Mouse (Mus musculus) liver, embryonic 11.5 days (tissue): ENCODE data around the gene Myom1. TPM values are rescaled to one million over a fixed set of nuclear protein-coding genes. Genes with fewer than 3 reads are reported as not detected.

Experiments used
- ATAC-seq: fragments of 200-750 bp; cut with Nextera tagmentation; replicated peaks from 2 replicates; pipeline ENCODE4 v1.8.0; 2017; ENCODE audit warnings: moderate number of reproducible peaks, mild to moderate bottlenecking, moderate TSS enrichment, moderate library complexity; ENCODE audit not compliant: low FRiP score
- DNase-seq: peaks from one replicate; pipeline ENCODE4 v3.0.0-alpha.2; 2017; ENCODE audit warnings: low spot score
- H3K27ac ChIP-seq: fragments of 300-500 bp; sonication (generic); 2 replicates; pipeline ENCODE4 v1.5.1; 2014; ENCODE audit warnings: mild to moderate bottlenecking, low read depth, low read length, control low read depth
- H3K27me3 ChIP-seq: fragments of 300-500 bp; sonication (generic); replicated peaks from 2 replicates; pipeline ENCODE4 v1.6.1; 2014; ENCODE audit warnings: low read length, mixed read lengths; ENCODE audit not compliant: control insufficient read depth, insufficient read depth
- H3K36me3 ChIP-seq: fragments of 300-500 bp; sonication (generic); 2 replicates; pipeline ENCODE4 v1.6.1; 2014; ENCODE audit warnings: mild to moderate bottlenecking, low read length, moderate library complexity, mixed read lengths; ENCODE audit not compliant: control insufficient read depth, insufficient read depth
- H3K4me1 ChIP-seq: fragments of 300-500 bp; sonication (generic); replicated peaks from 2 replicates; pipeline ENCODE4 v1.6.1; 2014; ENCODE audit warnings: low read length, mixed read lengths; ENCODE audit not compliant: control insufficient read depth, insufficient read depth
- H3K4me2 ChIP-seq: fragments of 300-500 bp; sonication (generic); 2 replicates; pipeline ENCODE4 v1.6.1; 2014; ENCODE audit warnings: mild to moderate bottlenecking, control low read depth, moderate library complexity
- H3K4me3 ChIP-seq: fragments of 300-500 bp; sonication (generic); 2 replicates; pipeline ENCODE4 v1.5.1; 2014; ENCODE audit warnings: low read depth, low read length, control low read depth
- H3K9ac ChIP-seq: fragments of 300-500 bp; sonication (generic); 2 replicates; pipeline ENCODE4 v1.6.1; 2014; ENCODE audit warnings: low read depth, low read length, control low read depth
- H3K9me3 ChIP-seq: fragments of 300-500 bp; sonication (generic); 2 replicates; pipeline ENCODE4 v1.6.1; 2016; ENCODE audit warnings: low read length, inconsistent platforms, mixed read lengths; ENCODE audit not compliant: control insufficient read depth
- WGBS: fragments of 180-500 bp; shearing (Covaris S2); extraction: QIAGEN DNeasy Blood & Tissue Kit; methylation state at CpG from one replicate; pipeline ENCODE4 v1.1.7; 2014; 5-methylcytosine and 5-hydroxymethylcytosine counted together
- polyA plus RNA-seq: library from polyadenylated mRNA; unstranded; fragments of >200 nt; fragmentation: Nextera tagmentation; extraction: Ambion mirVana; gene quantifications from 2 replicates; pipeline ENCODE4 v1.2.1, GENCODE M21; 2014

Gene Myom1
- polyA plus RNA-seq, 1 experiment from 2014 or later: 7.3 TPM

DNA sequence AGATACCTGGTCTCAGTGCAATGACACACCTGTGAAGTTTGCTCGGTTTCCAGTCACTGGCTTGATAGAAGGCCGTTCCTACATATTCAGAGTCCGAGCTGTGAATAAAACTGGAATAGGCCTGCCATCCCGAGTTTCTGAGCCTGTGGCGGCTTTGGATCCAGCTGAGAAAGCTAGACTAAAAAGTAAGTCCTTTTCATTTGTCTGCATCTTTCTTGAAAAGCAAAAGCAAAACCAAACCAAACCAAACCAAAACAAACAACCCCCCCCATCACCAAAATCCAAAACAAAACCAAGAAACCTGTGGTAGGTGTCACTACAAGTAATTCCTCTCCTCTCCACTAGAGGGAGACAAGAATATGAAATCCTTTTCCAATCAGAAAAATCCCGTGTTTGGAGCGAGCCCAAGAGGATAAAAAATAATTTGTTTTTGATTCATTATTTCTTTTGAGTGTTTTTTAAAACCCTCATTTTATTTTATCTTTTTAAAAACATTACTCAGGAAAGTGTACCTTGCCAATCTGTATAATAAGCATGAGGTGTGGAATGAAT lies 62.1 kb downstream of the Myom1 start:
- ATAC-seq (no peak), DNase-seq (peak; percentile 28)
- Histone ChIP-seq H3K27me3 (no peaks in the 10 kb centered on the region), H3K4me1 (no peaks in the 10 kb centered on the region), H3K36me3 (no peaks in the 10 kb centered on the region), H3K4me2 (no peak overlapping the region), H3K9me3 (no peaks in the 10 kb centered on the region), H3K27ac (no peak overlapping the region), H3K9ac (no peak overlapping the region), H3K4me3 (no peak overlapping the region)
- WGBS: 64% methylated on average over 7 of the region's 7 CpGs

DNA sequence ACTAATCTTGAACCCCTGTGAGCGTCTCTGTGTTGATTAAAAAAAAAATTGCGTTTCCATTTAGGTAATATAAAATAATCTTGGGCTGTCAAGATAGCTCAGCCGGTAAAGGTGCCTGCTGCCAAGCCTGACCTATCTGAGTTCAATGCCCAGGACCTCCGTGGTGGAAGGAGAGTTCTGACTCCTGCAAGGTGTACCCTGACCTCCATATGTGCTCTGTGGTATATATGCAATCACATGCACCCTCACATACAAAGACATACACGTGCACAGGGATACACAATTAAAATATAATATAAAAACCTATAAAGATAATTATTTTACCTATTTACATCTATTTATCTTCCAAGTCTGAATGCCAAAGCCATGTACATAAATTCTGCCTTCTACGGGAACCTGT lies 62.7 kb downstream of the Myom1 start:
- no peak overlapping the region for H3K9ac ChIP-seq
- peak; percentile 25 for DNase-seq
- no peaks in the 10 kb centered on the region for H3K36me3 ChIP-seq
- ATAC-seq: no peak
- no peaks in the 10 kb centered on the region for H3K27me3 ChIP-seq
- no peak overlapping the region for H3K4me2 ChIP-seq
- H3K9me3 ChIP-seq: no peaks in the 10 kb centered on the region
- H3K27ac ChIP-seq: no peak overlapping the region
- H3K4me1 ChIP-seq: no peaks in the 10 kb centered on the region
- WGBS: 76% methylated on average over 6 of the region's 6 CpGs
- no peak overlapping the region for H3K4me3 ChIP-seq

- no peak overlapping the region for H3K27ac ChIP-seq
- no peak for ATAC-seq
- no peak for DNase-seq
- no peaks in the 10 kb centered on the region for H3K27me3 ChIP-seq
- H3K4me3 ChIP-seq: no peak overlapping the region
- no peaks in the 10 kb centered on the region for H3K4me1 ChIP-seq
- no peak overlapping the region for H3K4me2 ChIP-seq
- H3K9me3 ChIP-seq: no peaks in the 10 kb centered on the region
- no peaks in the 10 kb centered on the region for H3K36me3 ChIP-seq
- 78% methylated on average over 9 of the region's 9 CpGs for WGBS
- H3K9ac ChIP-seq: no peak overlapping the region
These were observed 66.7 kb downstream of the Myom1 start for GRCm38 (mm10) chr17:71069176-71069575.

DNA sequence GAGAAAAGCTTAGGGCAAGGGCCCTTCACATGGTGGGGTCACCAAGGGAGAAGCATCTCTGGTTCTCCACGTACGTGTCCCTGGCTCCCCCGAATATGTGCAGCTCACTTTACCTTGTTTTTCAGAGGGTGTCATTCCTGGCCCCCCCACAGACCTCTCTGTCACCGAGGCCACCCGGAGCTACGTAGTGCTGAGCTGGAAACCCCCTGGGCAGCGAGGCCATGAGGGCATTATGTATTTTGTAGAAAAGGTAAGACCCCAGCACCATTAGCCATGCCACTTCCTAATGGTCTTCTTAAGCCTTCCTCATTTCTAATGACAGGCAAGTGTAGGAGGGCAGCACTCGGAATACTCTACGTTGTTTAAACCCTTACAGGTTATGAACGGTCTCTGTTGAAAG lies 69.5 kb downstream of the Myom1 start:
- WGBS: 87% methylated on average over 10 of the region's 10 CpGs
- Histone ChIP-seq H3K27ac (no peak overlapping the region), H3K27me3 (no peaks in the 10 kb centered on the region), H3K36me3 (no peaks in the 10 kb centered on the region; the same call in 1 of the 2 replicates), H3K4me1 (no peaks in the 10 kb centered on the region), H3K4me3 (no peak overlapping the region), H3K4me2 (no peak overlapping the region), H3K9ac (no peak overlapping the region), H3K9me3 (no peaks in the 10 kb centered on the region)
- ATAC-seq (no peak), DNase-seq (no peak)

DNA sequence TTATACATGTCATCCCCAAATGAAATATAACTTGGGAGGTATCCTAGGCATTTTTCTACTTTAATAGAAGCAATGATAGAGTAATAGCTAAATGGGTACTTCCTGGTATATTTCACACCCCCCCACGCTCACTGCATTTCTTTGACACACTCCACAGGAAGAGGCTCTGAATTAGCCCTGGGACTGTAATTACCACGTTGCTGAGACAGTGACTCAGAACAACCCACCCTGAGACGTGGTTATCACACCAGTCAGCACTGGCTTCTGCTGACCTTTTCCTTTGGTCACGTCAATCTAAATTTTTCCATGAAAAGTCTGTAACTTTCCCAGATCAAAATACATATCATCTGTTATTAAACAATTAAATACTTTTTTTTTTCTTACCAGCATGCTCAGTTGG lies 72.0 kb downstream of the Myom1 start:
- no peak overlapping the region for H3K4me3 ChIP-seq
- 54% methylated on average over 4 of the region's 4 CpGs for WGBS
- H3K27ac ChIP-seq: no peak overlapping the region
- no peak for DNase-seq
- no peak overlapping the region for H3K4me2 ChIP-seq
- ATAC-seq: no peak
- H3K27me3 ChIP-seq: no peaks in the 10 kb centered on the region
- no peaks in the 10 kb centered on the region for H3K4me1 ChIP-seq
- no peak overlapping the region for H3K9ac ChIP-seq
- H3K36me3 ChIP-seq: no peaks in the 10 kb centered on the region; the same call in 1 of the 2 replicates
- no peaks in the 10 kb centered on the region for H3K9me3 ChIP-seq

DNA sequence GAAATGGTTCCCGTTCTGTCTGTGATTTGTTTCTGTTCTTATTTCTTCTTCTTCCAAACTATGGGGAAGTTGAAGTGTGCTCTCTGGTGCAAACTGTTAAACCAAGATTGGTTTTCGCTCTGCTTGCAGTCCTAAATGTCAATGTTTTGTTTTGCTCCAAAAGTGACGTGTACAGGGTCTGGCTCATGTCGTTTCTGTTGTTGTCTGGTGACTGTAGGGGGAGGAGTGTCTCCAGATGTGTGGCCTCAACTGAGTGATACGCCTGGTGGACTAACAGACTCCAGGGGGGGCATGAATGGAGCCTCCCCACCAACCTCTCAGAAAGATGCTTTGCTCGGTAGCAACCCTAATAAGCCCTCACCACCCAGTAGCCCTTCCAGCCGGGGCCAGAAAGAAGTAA lies 79.6 kb downstream of the Myom1 start:
- no peaks in the 10 kb centered on the region for H3K9me3 ChIP-seq
- H3K27me3 ChIP-seq: no peaks in the 10 kb centered on the region
- no peaks in the 10 kb centered on the region; the same call in 1 of the 2 replicates for H3K4me1 ChIP-seq
- H3K9ac ChIP-seq: no peak overlapping the region
- DNase-seq (no peak), ATAC-seq (no peak)
- H3K27ac ChIP-seq: no peak overlapping the region
- H3K36me3 ChIP-seq: no peaks in the 10 kb centered on the region; the same call in 1 of the 2 replicates
- no peak overlapping the region for H3K4me2 ChIP-seq
- H3K4me3 ChIP-seq: no peak overlapping the region
- 66% methylated on average over 7 of the region's 7 CpGs for WGBS

DNA sequence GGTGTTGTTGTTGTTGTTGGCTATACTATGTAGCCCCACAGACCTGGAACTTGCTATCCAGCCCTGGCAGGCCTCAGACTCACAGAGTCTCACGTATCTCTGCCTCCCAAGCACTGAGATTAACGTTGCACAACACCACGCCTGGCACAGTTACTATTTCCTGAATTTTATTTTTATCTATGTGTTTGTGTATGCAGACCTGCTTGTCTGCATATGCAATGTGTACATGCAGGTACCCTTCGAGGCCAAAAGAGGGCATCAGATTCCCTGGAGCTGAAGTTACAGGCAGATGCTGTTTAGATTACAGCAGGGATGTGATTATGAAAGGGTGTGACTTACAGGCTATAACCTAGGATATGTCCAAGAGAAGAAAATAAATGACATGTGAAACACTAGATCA lies 84.5 kb downstream of the Myom1 start:
- DNase-seq (no peak), ATAC-seq (peak; percentile 63)
- no peaks in the 10 kb centered on the region for H3K36me3 ChIP-seq
- H3K4me2 ChIP-seq: no peak overlapping the region
- 49% methylated on average over 4 of the region's 4 CpGs for WGBS
- H3K9ac ChIP-seq: no peak overlapping the region
- peaks cover 8% of the 10 kb centered on the region; the same call in 1 of the 2 replicates for H3K4me1 ChIP-seq
- no peak overlapping the region for H3K4me3 ChIP-seq
- no peaks in the 10 kb centered on the region for H3K9me3 ChIP-seq
- H3K27me3 ChIP-seq: no peaks in the 10 kb centered on the region
- no peak overlapping the region for H3K27ac ChIP-seq

GRCm38 (mm10) chr17:71087396-71088153 lies 85.1 kb downstream of the Myom1 start:
- no peaks in the 10 kb centered on the region for H3K9me3 ChIP-seq
- WGBS: 80% methylated on average over 8 of the region's 8 CpGs
- H3K4me3 ChIP-seq: no peak overlapping the region
- no peak overlapping the region for H3K4me2 ChIP-seq
- 0 out of 2 replicates have a peak overlapping the region, but pooled peaks have one; percentile 15 for H3K27ac ChIP-seq
- peaks cover 8% of the 10 kb centered on the region; the same call in 1 of the 2 replicates for H3K4me1 ChIP-seq
- H3K9ac ChIP-seq: no peak overlapping the region
- DNase-seq (no peak), ATAC-seq (peak; percentile 48)
- H3K36me3 ChIP-seq: no peaks in the 10 kb centered on the region
- H3K27me3 ChIP-seq: no peaks in the 10 kb centered on the region

- no peak for DNase-seq
- H3K36me3 ChIP-seq: no peaks in the 10 kb centered on the region
These were observed 85.7 kb downstream of the Myom1 start for GRCm38 (mm10) chr17:71088154-71088521.

More at GRCm38 (mm10) chr17:71088154-71088521, 85.7 kb downstream of the Myom1 start:
- Histone ChIP-seq H3K9me3 (no peaks in the 10 kb centered on the region), H3K27me3 (no peaks in the 10 kb centered on the region), H3K9ac (no peak overlapping the region), H3K27ac (no peak overlapping the region), H3K4me2 (no peak overlapping the region), H3K4me3 (no peak overlapping the region), H3K4me1 (peaks cover 8% of the 10 kb centered on the region; the same call in 1 of the 2 replicates)
- WGBS: 92% methylated on average over 3 of the region's 3 CpGs
- ATAC-seq: no peak
